Mouse (Mus musculus) stomach, postnatal 0 days (tissue): ENCODE data around the gene Gm32742.

Experiments used
- CTCF ChIP-seq: IDR thresholded peaks from 2 replicates; pipeline ENCODE4 v1.5.1; 2016; ENCODE audit warnings: antibody characterized with exemption, low read depth, mild to moderate bottlenecking, moderate library complexity
- EP300 ChIP-seq: optimal IDR thresholded peaks from 2 replicates; pipeline ENCODE3; 2016; ENCODE audit warnings: antibody characterized with exemption

DNA sequence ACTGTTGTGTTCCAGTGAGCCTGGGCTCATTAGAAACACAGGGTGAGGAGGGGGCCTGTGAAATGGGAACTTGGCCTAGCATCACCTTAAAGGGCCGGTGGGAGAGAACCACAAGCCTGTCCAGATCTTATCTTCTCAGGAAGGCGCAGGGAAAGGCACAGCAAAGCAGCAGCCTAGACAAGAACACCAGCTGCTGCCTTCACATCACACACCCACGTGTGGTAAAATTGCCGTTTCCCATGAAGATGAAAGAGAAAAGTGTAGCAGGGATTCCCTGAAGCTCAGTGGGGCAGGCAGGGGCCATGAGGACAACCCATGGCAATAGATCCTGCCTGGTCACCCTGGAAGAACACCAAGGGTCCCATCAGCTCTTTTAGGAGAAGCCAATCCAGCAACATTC, 20.1 kb upstream of the Gm32742 start:
- TF ChIP-seq CTCF (no peak), EP300 (no peak)
